Mouse (Mus musculus): ENCODE data around the gene Trappc5. TPM values are rescaled to one million over a fixed set of nuclear protein-coding genes. Genes with fewer than 3 reads are reported as not detected.

Gene Trappc5
- polyA plus RNA-seq (2012; rRNA removed), result 34.4 and 42.6 TPM in 2 replicates

GRCm38 (mm10) chr8:3676131-3676992 lies at the start of gene Trappc5:
Gene Trappc5 (plus strand): TSS chr8:3676299.

GRCm38 (mm10) chr8:3630647-3631477 lies 45.2 kb upstream of the Trappc5 start, which contains the start of gene Stxbp2:
Gene Stxbp2 (plus strand): TSS chr8:3630955.

GRCm38 (mm10) chr8:3655526-3655925 lies 20.6 kb upstream of the Trappc5 start, which contains the start of gene Retn:
Gene Retn (plus strand): TSS chr8:3655770.

DNA sequence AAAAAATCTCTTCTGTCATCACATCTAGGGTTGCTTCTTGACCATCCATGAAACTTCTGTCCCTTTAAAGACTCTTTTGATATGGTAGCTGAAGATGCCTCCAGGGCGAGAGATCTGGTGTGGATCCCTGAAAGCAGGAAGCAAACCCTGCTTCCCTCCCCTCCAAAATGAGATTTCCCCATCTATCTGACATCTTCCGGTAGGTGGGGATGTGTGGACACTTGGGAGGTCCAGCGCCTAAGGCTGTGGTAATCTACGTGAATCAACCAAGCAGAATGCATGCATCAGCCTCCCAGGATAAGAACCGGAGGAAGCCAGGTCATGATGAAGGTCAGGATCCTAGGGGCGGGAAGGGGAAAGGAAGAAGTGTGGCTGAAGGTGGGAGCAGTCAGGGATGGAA lies 10.6 kb upstream of the Trappc5 start, which contains the start of gene Mcemp1:
TSS of gene Mcemp1 (plus strand) at position 248 of the 400 bp plus-strand sequence.

GRCm38 (mm10) chr8:3671980-3672491 lies 4.1 kb upstream of the Trappc5 start, which contains the start of gene Fcor:
Gene Fcor (minus strand): TSS chr8:3672362.

GRCm38 (mm10) chr8:3694121-3694520 lies 18.0 kb downstream of the Trappc5 start, which contains the start of gene Fcer2a:
Gene Fcer2a (minus strand): TSS chr8:3694175.

DNA sequence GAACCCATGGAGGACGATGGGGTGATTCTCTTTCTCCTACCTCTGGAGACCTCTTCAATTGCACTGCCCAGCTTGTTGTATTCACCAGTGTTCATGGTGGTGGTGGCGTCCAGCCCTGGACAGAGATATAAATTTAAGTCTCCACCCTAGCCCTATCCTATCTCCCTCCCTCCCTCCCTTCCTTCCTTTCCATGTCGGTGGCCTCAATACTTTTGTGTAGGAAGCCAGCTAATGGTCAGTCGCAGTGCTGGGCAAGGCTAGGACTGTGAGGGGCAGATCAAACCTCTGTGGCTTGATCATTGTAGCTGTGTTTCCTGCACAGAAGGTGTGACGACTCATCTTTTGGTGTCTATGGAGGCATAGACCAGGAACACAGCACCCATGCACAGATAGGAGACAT lies 44.5 kb downstream of the Trappc5 start, which contains the start of gene Clec4g:
TSS of gene Clec4g (minus strand) at position 101 of the 400 bp plus-strand sequence.

Other genes with a start within 250 kb of the Trappc5 start
- 2.8 and 5.1 TPM in 2 replicates for gene Pex11g, start 208.6 kb upstream of the Trappc5 start, polyA plus RNA-seq (2012; rRNA removed)
- 0.17 TPM in 1 of 2 replicates, not detected in the other for gene Tex45, start 205.4 kb upstream of the Trappc5 start, polyA plus RNA-seq (2012; rRNA removed)
- gene Zfp358, start 183.2 kb upstream of the Trappc5 start, polyA plus RNA-seq (2012; rRNA removed), result 65.4 and 81.6 TPM in 2 replicates
- gene Mcoln1, start 175.8 kb upstream of the Trappc5 start, polyA plus RNA-seq (2012; rRNA removed), result 127 and 133 TPM in 2 replicates
- gene Pnpla6, start 160.9 kb upstream of the Trappc5 start, polyA plus RNA-seq (2012; rRNA removed), result 32.3 and 37.8 TPM in 2 replicates
- gene C330021F23Rik, start 108.3 kb upstream of the Trappc5 start, polyA plus RNA-seq (2012; rRNA removed), result 4.3 and 5.4 TPM in 2 replicates
- gene Camsap3, start 89.0 kb upstream of the Trappc5 start, polyA plus RNA-seq (2012; rRNA removed), result 21.2 and 22.0 TPM in 2 replicates
- 66.9 and 67.5 TPM in 2 replicates for gene Xab2, start 55.0 kb upstream of the Trappc5 start, polyA plus RNA-seq (2012; rRNA removed)
- gene Pet100, start 54.8 kb upstream of the Trappc5 start, polyA plus RNA-seq (2012; rRNA removed), result 69.2 and 71.1 TPM in 2 replicates
- 1.6 TPM in 1 of 2 replicates, not detected in the other for gene Pcp2, start 50.8 kb upstream of the Trappc5 start, polyA plus RNA-seq (2012; rRNA removed)
- 36.9 and 53.7 TPM in 2 replicates for gene Stxbp2, start 45.3 kb upstream of the Trappc5 start, polyA plus RNA-seq (2012; rRNA removed)
- 0.14 and 0.26 TPM in 2 replicates for gene Retn, start 20.5 kb upstream of the Trappc5 start, polyA plus RNA-seq (2012; rRNA removed)
- gene Mcemp1, start 10.5 kb upstream of the Trappc5 start, polyA plus RNA-seq (2012; rRNA removed), result 0.08 and 0.21 TPM in 2 replicates
- 3.5 and 7.5 TPM in 2 replicates for gene Fcor, start 3.9 kb upstream of the Trappc5 start, polyA plus RNA-seq (2012; rRNA removed)
- gene Fcer2a, start 17.9 kb downstream of the Trappc5 start, polyA plus RNA-seq (2012; rRNA removed), result not detected in 2 replicates
- gene Clec4g, start 44.4 kb downstream of the Trappc5 start, polyA plus RNA-seq (2012; rRNA removed), result 0.27 and 0.36 TPM in 2 replicates
- not detected in 2 replicates for gene Cd209a, start 72.7 kb downstream of the Trappc5 start, polyA plus RNA-seq (2012; rRNA removed)
- not detected in 2 replicates for gene Cd209e, start 178.0 kb downstream of the Trappc5 start, polyA plus RNA-seq (2012; rRNA removed)
- gene Cd209d, start 202.3 kb downstream of the Trappc5 start, polyA plus RNA-seq (2012; rRNA removed), result not detected in 2 replicates